Mouse (Mus musculus) heart, embryonic 11.5 days (tissue): Measurements from ENCODE around the gene Cadps2. TPM values are rescaled to one million over a fixed set of nuclear protein-coding genes. Genes with fewer than 3 reads are reported as not detected.
A peak's percentile ranks its signal among the peaks of the same experiment; 100 is the strongest.

Experiments used
- ATAC-seq: fragments of 200-750 bp; cut with Nextera tagmentation; replicated peaks from 2 replicates; pipeline ENCODE4 v1.8.0; 2017; ENCODE audit warnings: moderate library complexity; ENCODE audit not compliant: insufficient number of reproducible peaks, low FRiP score, low TSS enrichment
- H3K27ac ChIP-seq: fragments of 300-500 bp; sonication (generic); 2 replicates; pipeline ENCODE4 v1.5.1; 2014; ENCODE audit warnings: mild to moderate bottlenecking, low read depth, low read length
- H3K27me3 ChIP-seq: fragments of 300-500 bp; sonication (generic); 2 replicates; pipeline ENCODE4 v1.6.1; 2014; ENCODE audit warnings: mild to moderate bottlenecking, low read length, mixed read lengths; ENCODE audit not compliant: control insufficient read depth, insufficient read depth
- H3K36me3 ChIP-seq: fragments of 300-500 bp; sonication (generic); 2 replicates; pipeline ENCODE4 v1.6.1; 2014; ENCODE audit warnings: mild to moderate bottlenecking, low read length, moderate library complexity, mixed read lengths; ENCODE audit not compliant: control insufficient read depth, insufficient read depth
- H3K4me1 ChIP-seq: fragments of 300-500 bp; sonication (generic); 2 replicates; pipeline ENCODE4 v1.6.1; 2014; ENCODE audit warnings: low read length; ENCODE audit not compliant: control insufficient read depth, insufficient read depth
- H3K4me2 ChIP-seq: fragments of 300-500 bp; sonication (generic); 2 replicates; pipeline ENCODE4 v1.6.1; 2014; ENCODE audit warnings: mild to moderate bottlenecking, moderate library complexity
- H3K4me3 ChIP-seq: fragments of 300-500 bp; sonication (generic); 2 replicates; pipeline ENCODE4 v1.5.1; 2014; ENCODE audit warnings: low read depth, low read length
- H3K9ac ChIP-seq: fragments of 300-500 bp; sonication (generic); 2 replicates; pipeline ENCODE4 v1.6.1; 2014; ENCODE audit warnings: mild to moderate bottlenecking, low read depth, low read length, moderate library complexity
- H3K9me3 ChIP-seq: fragments of 300-500 bp; sonication (generic); replicated peaks from 2 replicates; pipeline ENCODE4 v1.6.1; 2016; ENCODE audit warnings: low read length; ENCODE audit not compliant: control insufficient read depth
- WGBS: fragments of 180-500 bp; shearing (Covaris S2); extraction: QIAGEN DNeasy Blood & Tissue Kit; methylation state at CpG from one replicate; pipeline ENCODE4 v1.1.7; 2014; ENCODE audit not compliant: insufficient replicate concordance; 5-methylcytosine and 5-hydroxymethylcytosine counted together
- polyA plus RNA-seq: library from polyadenylated mRNA; unstranded; fragments of >200 nt; fragmentation: Nextera tagmentation; extraction: Ambion mirVana; gene quantifications from 2 replicates; pipeline ENCODE4 v1.2.1, GENCODE M21; 2014

The Cadps2 gene
- polyA plus RNA-seq, 1 experiment from 2014 or later = 1.2 TPM

GRCm38 (mm10) chr6:23255161-23255560 is 584.1 kb downstream of the Cadps2 start:
- peaks cover 82% of the 10 kb centered on the region for H3K27me3 ChIP-seq
- H3K36me3 ChIP-seq = no peaks in the 10 kb centered on the region
- H3K9ac ChIP-seq = no peak overlapping the region
- no peak for ATAC-seq
- H3K27ac ChIP-seq = no peak overlapping the region
- 4% methylated on average over 8 of the region's 8 CpGs for WGBS
- no peak overlapping the region for H3K4me3 ChIP-seq
- H3K4me2 ChIP-seq = no peak overlapping the region
- H3K4me1 ChIP-seq = 0 out of 2 replicates have a peak, but pooled peaks cover 3% of the 10 kb centered on the region
- no peaks in the 10 kb centered on the region for H3K9me3 ChIP-seq

GRCm38 (mm10) chr6:23254644-23255043 is 584.6 kb downstream of the Cadps2 start:
- 0 out of 2 replicates have a peak, but pooled peaks cover 4% of the 10 kb centered on the region for H3K4me1 ChIP-seq
- peaks cover 82% of the 10 kb centered on the region for H3K27me3 ChIP-seq
- under 1% methylated on average over 11 of the region's 11 CpGs for WGBS
- no peak overlapping the region for H3K9ac ChIP-seq
- no peak for ATAC-seq
- H3K9me3 ChIP-seq = no peaks in the 10 kb centered on the region
- H3K4me3 ChIP-seq = no peak overlapping the region
- H3K27ac ChIP-seq = no peak overlapping the region
- no peak overlapping the region for H3K4me2 ChIP-seq
- no peaks in the 10 kb centered on the region for H3K36me3 ChIP-seq

DNA sequence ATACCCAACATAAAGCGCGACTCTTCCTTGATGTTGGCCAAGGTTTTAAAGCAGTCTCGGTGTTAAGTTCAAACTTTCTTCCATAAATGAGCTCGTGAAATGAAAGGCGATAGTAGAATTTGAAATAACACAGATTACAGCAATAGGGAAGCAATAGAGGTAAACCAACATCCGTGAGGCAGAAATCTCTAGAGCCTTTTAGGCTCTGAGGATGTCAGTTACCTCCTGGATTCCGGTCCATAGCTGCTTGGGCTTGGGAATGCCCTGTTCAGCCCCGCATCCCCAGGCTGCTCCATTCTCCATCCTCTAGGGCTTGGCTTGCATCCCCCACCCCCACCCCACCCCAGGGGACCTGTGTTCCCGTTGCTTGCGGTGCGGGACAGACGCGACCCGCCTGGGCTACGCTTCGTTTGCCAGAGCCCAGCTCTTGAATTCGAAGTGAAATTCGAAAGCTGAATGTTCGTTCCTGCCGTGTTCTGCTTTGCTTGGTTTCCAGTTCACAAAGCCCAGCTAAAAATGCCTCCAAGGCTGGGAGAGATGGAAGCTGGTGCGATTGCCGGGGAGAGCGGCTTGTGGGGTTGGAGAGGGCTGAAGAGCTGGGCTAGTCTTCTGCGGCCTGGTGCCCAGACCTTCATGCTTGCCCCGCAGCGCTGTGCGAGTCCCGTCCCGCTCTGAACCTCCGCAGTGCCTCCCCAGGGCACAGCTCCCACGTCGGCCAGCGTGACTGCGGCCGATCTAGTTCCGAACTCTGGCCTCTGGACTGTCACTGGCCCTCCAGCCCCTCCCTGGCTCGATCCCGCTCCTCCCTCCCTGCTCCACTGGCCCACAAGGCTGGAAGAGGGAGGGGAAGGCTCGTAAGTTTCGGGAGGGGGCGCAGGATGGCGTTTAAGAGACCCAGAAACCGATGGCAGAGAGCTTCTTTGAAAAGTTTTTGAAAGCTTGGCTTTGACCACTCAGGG is 585.6 kb downstream of the Cadps2 start:
- no peak overlapping the region for H3K4me3 ChIP-seq
- no peak overlapping the region; the same call in 1 of the 2 replicates for H3K4me2 ChIP-seq
- H3K27me3 ChIP-seq = peaks cover 82% of the 10 kb centered on the region
- H3K4me1 ChIP-seq = peaks cover 8% of the 10 kb centered on the region; the same call in 1 of the 2 replicates
- no peaks in the 10 kb centered on the region for H3K36me3 ChIP-seq
- no peak overlapping the region for H3K9ac ChIP-seq
- no peak for ATAC-seq
- H3K9me3 ChIP-seq = no peaks in the 10 kb centered on the region
- no peak overlapping the region for H3K27ac ChIP-seq
- WGBS = under 1% methylated on average over 43 of the region's 43 CpGs

GRCm38 (mm10) chr6:23252196-23253135 is 586.8 kb downstream of the Cadps2 start:
- peaks cover 11% of the 10 kb centered on the region; the same call in 1 of the 2 replicates for H3K4me1 ChIP-seq
- no peaks in the 10 kb centered on the region for H3K36me3 ChIP-seq
- no peak overlapping the region for H3K9ac ChIP-seq
- no peak overlapping the region for H3K4me3 ChIP-seq
- no peak overlapping the region for H3K27ac ChIP-seq
- no peak for ATAC-seq
- 3% methylated on average over 20 of the region's 20 CpGs for WGBS
- no peaks in the 10 kb centered on the region for H3K9me3 ChIP-seq
- peaks cover 82% of the 10 kb centered on the region for H3K27me3 ChIP-seq
- no peak overlapping the region for H3K4me2 ChIP-seq

DNA sequence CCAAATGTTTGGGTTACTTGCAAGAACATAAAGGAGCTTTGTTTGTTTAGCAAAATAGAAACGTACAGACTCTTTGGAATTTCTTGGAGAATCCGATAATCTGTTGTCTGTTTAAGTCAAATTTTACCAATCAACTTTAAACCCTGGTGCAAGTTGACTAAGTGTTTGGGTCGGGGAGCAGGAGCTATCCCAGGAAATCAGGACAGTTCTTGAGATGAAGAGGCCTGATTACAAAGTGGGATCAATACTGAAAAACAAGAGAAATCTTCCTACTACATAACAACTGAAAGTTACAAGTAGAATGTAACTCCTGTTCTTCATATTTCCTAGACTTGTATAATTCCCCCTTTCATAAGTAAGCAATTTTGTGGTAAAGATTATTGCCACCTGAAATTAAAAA is 587.8 kb downstream of the Cadps2 start:
- Histone ChIP-seq H3K27me3 (peaks cover 83% of the 10 kb centered on the region), H3K4me2 (no peak overlapping the region), H3K36me3 (no peaks in the 10 kb centered on the region), H3K27ac (no peak overlapping the region), H3K4me3 (no peak overlapping the region), H3K9ac (no peak overlapping the region), H3K4me1 (peaks cover 11% of the 10 kb centered on the region; the same call in 1 of the 2 replicates), H3K9me3 (no peaks in the 10 kb centered on the region)
- no peak for ATAC-seq
- 0% methylated on average over 3 of the region's 3 CpGs for WGBS

- H3K27me3 ChIP-seq = peaks cover 80% of the 10 kb centered on the region
- no peak overlapping the region for H3K9ac ChIP-seq
- peaks cover 11% of the 10 kb centered on the region; the same call in 1 of the 2 replicates for H3K4me1 ChIP-seq
- H3K36me3 ChIP-seq = no peaks in the 10 kb centered on the region
- H3K4me3 ChIP-seq = no peak overlapping the region
- ATAC-seq = no peak
- H3K27ac ChIP-seq = no peak overlapping the region
- WGBS = under 1% methylated on average over 22 of the region's 22 CpGs
- H3K4me2 ChIP-seq = no peak overlapping the region
- no peaks in the 10 kb centered on the region for H3K9me3 ChIP-seq
Measured at GRCm38 (mm10) chr6:23250288-23250955, 588.8 kb downstream of the Cadps2 start.

- Histone ChIP-seq H3K4me1 (peaks cover 11% of the 10 kb centered on the region; the same call in 1 of the 2 replicates), H3K36me3 (no peaks in the 10 kb centered on the region), H3K4me2 (peak overlapping the region; percentile 78), H3K9ac (no peak overlapping the region), H3K27me3 (peaks cover 79% of the 10 kb centered on the region), H3K4me3 (peak overlapping the region; percentile 45), H3K27ac (no peak overlapping the region), H3K9me3 (no peaks in the 10 kb centered on the region)
- ATAC-seq = no peak
- under 1% methylated on average over 29 of the region's 29 CpGs for WGBS
Measured at GRCm38 (mm10) chr6:23249616-23250287, 589.5 kb downstream of the Cadps2 start.
